Mouse (Mus musculus) cerebellum, postnatal 10 days (tissue): ENCODE measurements around the gene Itgb4.

Source experiments
- DNase-seq, 2 experiments: peaks; one replicate each; pipeline ENCODE4 v3.0.0; 2021; ENCODE audit warnings: mixed read lengths in 2 of 2

Gene Itgb4

GRCm38 (mm10) chr11:116030088-116030897, 55.8 kb downstream of the Itgb4 start, which contains the start of gene Unk:
Gene Unk (plus strand): TSS chr11:116030322.
- DNase-seq = peak; percentile 99 to 100

GRCm38 (mm10) chr11:116030898-116031845, 56.7 kb downstream of the Itgb4 start:
- DNase-seq = peak; percentile 53 to 65

- DNase-seq = no peak
Observed at GRCm38 (mm10) chr11:116034584-116034983, 60.1 kb downstream of the Itgb4 start.

GRCm38 (mm10) chr11:116036671-116037070, 62.2 kb downstream of the Itgb4 start:
- no peak for DNase-seq

- DNase-seq = no peak
Observed at GRCm38 (mm10) chr11:116037826-116038225, 63.3 kb downstream of the Itgb4 start.

GRCm38 (mm10) chr11:116040593-116040992, 66.1 kb downstream of the Itgb4 start:
- DNase-seq = no peak

- no peak for DNase-seq
Observed at GRCm38 (mm10) chr11:116041833-116042232, 67.3 kb downstream of the Itgb4 start.

- no peak for DNase-seq
Observed at GRCm38 (mm10) chr11:116042372-116043138, 68.0 kb downstream of the Itgb4 start.

- DNase-seq = no peak
Observed at GRCm38 (mm10) chr11:116043286-116043685, 68.8 kb downstream of the Itgb4 start.

GRCm38 (mm10) chr11:116045173-116045572, 70.7 kb downstream of the Itgb4 start:
- DNase-seq = no peak

GRCm38 (mm10) chr11:116049610-116050009, 75.1 kb downstream of the Itgb4 start:
- DNase-seq = no peak

GRCm38 (mm10) chr11:116050196-116050595, 75.7 kb downstream of the Itgb4 start:
- no peak for DNase-seq

GRCm38 (mm10) chr11:116053510-116054229, 79.2 kb downstream of the Itgb4 start:
- no peak for DNase-seq

- no peak for DNase-seq
Observed at GRCm38 (mm10) chr11:116055873-116056272, 81.4 kb downstream of the Itgb4 start.

- no peak for DNase-seq
Observed at GRCm38 (mm10) chr11:116057237-116057881, 82.8 kb downstream of the Itgb4 start.
